Mouse (Mus musculus): Measurements from ENCODE around the gene Bpifb9b.
"Not testable (repeated sequence)": the region's sequence is repeated elsewhere in the genome, so short reads cannot be mapped to it uniquely, and the experiment has no call there.

Bpifb9b gene

DNA sequence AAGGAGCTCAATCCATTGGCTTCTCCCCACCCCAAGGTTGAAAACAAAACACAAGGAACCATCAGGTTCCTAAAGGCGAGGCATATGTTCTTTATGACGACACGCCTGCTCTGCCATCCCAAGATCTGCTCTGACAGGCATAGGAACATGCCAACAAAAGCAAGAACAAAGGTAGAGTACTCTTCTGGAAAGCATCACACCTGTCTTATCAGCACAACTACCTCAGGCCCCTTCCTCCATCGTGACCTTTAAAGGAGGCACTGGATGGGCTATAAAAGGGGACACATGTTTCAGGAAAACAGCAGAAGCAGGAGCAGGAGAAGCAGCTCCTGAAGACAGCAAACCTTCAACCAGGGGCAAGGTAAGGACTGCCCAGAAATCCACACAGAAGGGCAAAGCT, at the start of gene Bpifb9b:
Gene Bpifb9b, plus strand, starts transcription at position 301 of the 400 bp plus-strand sequence.
- not testable (repeated sequence) for DNase-seq

- DNase-seq = not testable (repeated sequence)
These were observed 49.5 kb upstream of the Bpifb9b start, which contains the start of gene Bpifb9a for GRCm38 (mm10) chr2:154257554-154257953. TSS of gene Bpifb9a (plus strand) at chr2:154257854.

GRCm38 (mm10) chr2:154264397-154264796, 42.6 kb upstream of the Bpifb9b start:
- not testable (repeated sequence) for DNase-seq

DNA sequence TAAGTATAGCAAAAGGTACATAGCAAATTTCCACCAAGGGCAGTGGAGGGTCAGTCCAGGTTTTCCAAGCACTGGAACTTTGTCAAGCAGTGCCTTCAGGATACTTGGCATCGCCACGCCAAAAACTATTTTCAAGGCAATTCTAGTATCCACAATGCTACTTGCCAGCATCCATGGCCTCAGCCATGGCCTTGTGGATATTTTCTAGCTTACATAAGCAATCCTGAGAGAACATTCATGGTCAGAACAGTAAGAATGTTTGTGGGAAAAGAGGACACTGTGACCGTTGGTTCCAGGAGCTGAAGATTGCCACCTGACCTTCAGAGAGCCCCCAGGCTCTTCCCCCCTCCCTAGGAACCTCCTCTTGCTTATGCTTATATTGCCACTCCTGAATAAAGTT, 15.2 kb upstream of the Bpifb9b start:
- DNase-seq = not testable (repeated sequence)

- no peak for DNase-seq
These were observed 14.2 kb upstream of the Bpifb9b start for GRCm38 (mm10) chr2:154292833-154293232.

DNA sequence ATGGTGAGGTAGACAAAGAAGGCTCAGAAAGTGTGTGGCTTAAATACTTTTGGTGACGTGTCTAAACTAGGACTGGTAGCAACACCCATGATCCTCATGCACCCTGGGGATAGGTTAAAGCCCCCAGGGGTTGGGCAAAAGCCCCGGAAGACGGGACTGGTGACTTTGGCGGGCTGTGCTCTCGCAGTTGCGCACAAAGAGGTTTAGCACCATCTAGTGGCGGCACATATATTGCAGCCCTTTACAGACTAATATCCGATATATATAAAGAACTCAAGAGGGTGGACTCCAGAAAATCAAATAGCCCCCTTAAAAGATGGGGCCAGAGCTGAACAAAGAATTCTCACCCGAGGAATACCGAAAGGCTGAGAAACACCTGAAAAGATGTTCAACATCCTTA, 12.3 kb upstream of the Bpifb9b start:
- DNase-seq = peak; percentile 39 to 51

DNA sequence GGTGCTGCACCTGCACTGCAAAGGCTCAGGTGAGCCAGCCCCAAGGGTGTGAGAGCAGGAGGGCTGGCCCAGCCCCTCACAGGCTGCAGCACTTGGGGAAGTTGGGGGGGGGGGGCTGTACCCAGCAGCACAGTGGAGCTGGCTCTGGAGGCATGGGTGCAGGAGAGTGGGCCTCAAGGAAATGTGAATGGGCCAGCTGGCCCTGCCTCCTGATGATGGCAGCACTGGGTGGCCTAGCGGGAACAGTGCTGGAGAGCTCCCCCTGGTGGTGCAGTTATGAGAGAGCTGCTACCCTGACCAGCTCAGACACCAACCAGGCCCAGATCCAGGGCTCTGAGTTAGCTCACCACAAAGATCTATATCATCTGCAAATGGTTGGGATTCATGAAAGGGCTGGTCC, 6.5 kb upstream of the Bpifb9b start:
- peak; percentile 51 to 52 for DNase-seq

GRCm38 (mm10) chr2:154301763-154302162, 5.3 kb upstream of the Bpifb9b start:
- no peak for DNase-seq

DNA sequence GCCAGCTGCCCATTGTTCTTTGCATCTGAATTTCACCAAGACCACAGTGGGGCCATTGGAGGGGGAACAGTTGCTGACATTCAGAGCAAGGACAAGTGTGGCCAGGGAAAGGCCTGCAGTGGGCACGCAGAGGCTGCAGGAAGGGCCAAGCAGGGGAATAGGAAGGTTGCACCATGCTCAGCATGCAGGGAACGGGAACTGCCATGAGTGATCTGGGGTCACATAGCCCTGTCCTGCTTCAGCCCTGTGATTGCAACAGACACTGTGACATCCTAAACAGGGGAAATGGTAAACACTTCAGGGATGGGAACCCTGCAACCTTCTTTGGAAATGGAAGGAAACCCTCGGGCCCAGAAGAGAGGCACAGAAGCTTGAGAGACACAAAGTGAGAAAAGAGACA, 2.4 kb upstream of the Bpifb9b start:
- not testable (repeated sequence) for DNase-seq

DNA sequence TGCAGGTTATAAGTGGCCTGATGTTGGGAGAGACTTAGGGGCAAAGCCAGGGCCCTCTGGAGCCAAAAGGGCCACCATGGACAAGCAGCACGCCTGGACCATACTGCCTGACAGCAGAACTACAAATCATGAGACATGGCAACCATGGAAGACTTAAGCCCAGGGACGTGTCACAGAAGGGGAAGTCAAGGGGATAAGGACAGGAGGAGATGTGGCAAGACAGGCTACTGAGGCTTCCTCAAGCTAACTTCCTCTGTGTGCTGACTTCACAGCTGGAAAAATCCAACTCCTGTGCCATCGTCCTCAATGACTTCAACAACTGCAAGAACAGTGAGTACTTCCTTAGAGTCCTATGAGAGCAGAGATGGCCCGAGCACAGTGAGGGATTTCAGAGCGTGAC, 6.7 kb downstream of the Bpifb9b start:
- DNase-seq = not testable (repeated sequence)

DNA sequence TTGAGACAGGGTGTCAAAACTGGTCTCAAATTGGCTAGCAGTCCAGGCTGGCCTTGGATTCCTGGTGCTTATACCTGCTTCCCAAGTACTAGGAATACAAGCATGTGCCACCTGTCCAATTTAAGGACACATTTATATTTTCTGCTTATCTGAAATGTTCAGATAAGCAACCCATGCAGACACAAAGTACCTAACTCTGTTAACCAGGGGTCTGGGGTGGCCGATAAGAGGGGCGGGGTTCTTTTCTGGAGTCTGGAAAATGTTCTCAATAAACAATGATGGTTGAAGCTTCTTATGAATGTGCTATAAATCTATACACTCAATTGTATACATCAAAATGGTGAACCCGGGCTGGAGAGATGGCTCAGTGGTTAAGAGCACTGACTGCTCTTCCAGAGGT, 19.8 kb downstream of the Bpifb9b start:
- no peak for DNase-seq

DNA sequence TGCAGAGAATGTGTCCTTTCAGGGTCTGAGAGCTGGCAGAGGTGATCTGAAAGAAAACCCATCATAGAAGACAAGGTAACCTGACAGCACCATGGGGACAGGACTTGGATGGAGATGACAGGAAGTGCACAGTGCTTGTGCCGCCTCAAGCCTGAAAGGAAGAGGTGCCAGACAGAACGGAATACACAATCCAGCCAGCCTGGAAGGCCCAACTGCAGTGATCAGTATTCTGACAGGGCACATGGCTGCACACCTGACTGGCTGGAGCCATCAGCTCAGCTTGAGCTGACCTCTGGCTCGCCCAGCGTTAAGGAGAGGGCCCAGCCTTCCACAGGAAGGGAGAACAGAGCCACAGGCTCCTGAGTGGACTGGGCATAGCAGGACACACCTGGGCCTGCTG, 28.5 kb downstream of the Bpifb9b start:
- no peak for DNase-seq

- no peak for DNase-seq
These were observed 31.1 kb downstream of the Bpifb9b start for GRCm38 (mm10) chr2:154338161-154338560.

DNA sequence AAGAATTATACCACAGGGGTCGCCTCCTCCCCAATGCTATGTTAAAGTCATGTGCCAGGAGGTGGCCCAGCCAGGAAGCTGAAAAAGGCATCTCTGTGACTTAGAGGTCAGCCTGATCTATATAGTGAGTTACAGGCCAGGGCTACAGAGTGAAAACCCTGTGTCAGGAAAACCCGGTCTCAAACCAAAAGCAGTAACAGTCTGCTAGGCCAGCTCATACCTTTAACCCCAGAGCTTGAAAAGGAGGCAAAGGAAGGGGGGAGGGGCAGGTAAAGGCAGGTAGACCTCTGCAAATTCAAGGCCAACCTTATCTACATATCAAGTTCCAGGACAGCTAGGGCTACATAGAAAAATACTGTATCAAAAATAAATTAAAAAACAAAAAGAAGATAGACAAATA, 32.3 kb downstream of the Bpifb9b start:
- no peak for DNase-seq

DNA sequence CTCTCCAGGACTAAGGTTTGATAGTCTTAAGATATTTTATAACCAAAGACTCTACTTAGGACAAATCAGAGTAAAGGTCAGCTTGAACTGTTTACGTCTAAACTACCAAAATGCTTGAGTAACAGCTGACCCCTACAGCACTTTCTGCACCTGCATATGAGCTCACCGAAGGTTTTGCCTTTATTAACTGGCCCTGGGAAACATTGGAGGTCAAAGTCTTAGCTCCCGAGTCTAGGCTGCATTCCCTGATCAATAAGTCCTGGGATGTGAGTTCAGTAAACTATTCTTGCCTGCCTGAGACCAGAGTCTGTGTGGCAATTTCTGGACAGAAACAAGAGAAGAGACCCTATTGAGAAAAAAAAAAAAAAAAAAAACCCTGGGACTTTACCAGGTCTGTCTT, 41.1 kb downstream of the Bpifb9b start:
- no peak for DNase-seq

- DNase-seq = not testable (repeated sequence)
These were observed 47.0 kb downstream of the Bpifb9b start for GRCm38 (mm10) chr2:154354000-154354425.

GRCm38 (mm10) chr2:154367510-154367909, 60.5 kb downstream of the Bpifb9b start:
- DNase-seq = no peak

Data from cerebellum, adult 18-20 months (tissue).